Mouse (Mus musculus) cerebellum, postnatal 14 days (tissue): Measurements from ENCODE around the gene Sorbs2.
A peak's percentile ranks its signal among the peaks of the same experiment; 100 is the strongest.

Experiments
- DNase-seq, 2 experiments: peaks; one replicate each; pipeline ENCODE4 v3.0.0; 2021; ENCODE audit warnings: mixed read lengths in 2 of 2

Sorbs2 gene

GRCm38 (mm10) chr8:45507634-45508321 is at the start of gene Sorbs2:
Gene Sorbs2, plus strand, starts transcription at chr8:45507788.
- peak; percentile 29 to 53 for DNase-seq

GRCm38 (mm10) chr8:45457874-45458273 is 49.7 kb upstream of the Sorbs2 start:
- no peak for DNase-seq

DNA sequence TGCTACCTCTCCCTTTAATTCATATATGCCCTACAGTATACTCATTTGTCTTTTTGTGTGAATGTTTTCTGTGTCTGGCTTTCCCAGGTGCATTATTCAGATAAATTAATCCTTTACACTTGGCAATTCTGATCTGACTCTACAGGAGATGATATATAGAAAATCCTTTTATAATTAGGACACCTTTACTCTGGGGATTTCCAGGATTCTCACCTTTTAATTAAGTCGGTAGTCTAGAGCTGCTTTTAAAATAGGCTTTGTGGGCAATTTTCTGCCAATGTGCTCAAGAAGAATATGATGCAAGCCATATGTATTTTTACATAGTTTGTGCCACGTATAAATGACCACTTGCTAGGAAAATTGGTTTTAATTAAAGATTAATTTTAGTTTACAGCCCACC is 38.6 kb upstream of the Sorbs2 start:
- DNase-seq: no peak

DNA sequence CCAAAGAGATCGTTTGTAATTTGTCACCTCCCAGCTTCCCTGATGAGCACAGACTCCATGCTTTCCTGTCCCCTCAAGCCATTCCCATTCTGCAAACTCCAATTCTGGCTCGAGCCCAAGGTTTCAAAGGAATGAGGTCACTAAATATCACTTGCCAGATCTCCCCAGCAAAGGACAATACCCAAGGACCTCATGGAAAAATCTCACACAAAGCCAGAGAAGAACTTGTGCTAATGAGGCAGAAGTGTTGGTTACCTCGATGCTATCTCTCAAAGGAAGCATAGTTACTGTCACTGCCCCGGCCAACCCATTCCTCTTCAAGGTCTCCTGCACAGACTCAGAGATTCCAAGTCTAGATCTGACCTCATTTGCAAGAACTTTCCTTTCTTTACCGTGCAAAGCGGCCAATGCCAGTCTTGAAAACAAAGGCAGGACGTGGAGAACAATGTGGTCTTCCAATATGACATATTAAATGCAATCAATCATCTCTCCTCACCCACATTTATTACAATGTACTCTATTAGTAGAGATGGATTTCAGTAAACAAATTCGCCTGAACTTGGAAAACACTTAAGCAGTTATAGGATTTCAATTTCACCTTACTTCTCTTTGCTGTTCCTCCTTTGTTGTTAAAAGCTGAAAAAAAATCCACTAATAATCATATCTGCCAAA is 37.9 kb upstream of the Sorbs2 start:
- peak; percentile 10 to 35 for DNase-seq

GRCm38 (mm10) chr8:45480886-45481285 is 26.7 kb upstream of the Sorbs2 start:
- no peak for DNase-seq

DNA sequence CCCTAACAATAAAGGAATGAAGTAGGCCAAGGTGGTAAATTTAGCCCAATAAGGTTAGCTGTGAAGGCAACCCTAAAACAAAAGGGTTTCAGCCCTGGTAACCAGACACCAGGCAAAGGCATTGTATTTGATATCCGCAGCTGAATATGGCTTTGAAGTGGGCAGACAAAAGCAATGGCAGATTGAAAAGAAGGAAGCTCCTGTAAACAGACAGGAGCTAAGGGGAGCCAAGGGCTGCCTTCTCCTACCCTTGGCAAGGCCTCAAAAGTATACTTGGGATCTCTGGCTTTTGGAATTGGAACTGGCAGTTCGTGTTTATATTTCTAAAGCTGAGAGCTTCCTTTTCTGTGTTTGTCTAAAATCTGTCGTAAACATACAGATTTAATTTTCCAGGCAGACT is 21.3 kb upstream of the Sorbs2 start:
- no peak for DNase-seq

- no peak for DNase-seq
These were observed 3.6 kb upstream of the Sorbs2 start for GRCm38 (mm10) chr8:45503971-45504370.

GRCm38 (mm10) chr8:45506376-45506775 is 1.2 kb upstream of the Sorbs2 start:
- no peak for DNase-seq

DNA sequence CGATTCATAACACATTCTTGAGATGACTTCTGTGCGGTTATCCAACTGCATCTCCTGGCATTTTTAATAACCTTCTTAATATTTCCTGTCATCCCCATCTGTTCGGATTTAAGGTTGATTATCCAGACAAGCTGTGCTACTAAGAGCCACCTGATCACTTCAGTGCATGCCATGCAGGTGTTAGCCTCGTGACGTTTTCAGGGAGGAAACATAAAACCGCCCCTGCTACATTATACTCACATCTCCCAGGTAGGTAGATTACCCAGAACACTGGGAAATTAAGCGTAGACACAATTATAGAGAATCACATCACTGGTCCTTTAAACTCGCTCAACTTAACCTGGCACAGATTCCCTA is 333 bp upstream of the Sorbs2 start:
- DNase-seq: no peak

- peak in 1 of 2 experiments; percentile 18 for DNase-seq
These were observed 1.0 kb downstream of the Sorbs2 start for GRCm38 (mm10) chr8:45508521-45509104.

DNA sequence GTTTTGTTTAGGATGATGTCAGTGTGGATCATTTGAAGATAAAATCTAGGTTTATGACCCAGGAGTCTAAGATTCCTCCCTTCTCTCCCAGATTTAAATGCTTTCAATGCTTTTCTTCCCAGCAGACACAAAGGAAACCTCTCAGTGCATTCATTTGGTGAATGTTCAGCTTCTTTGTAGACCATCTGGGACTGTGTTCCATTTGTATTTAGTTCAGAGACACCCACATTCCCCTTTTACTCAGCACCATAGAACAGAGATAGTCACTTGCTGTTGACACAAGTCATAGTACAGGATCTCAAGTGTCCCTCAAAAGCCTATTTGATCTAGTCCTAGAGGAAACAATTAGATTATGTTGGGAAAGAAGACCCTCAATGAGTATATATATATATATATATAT is 4.8 kb downstream of the Sorbs2 start:
- no peak for DNase-seq

- DNase-seq: no peak
These were observed 14.0 kb downstream of the Sorbs2 start for GRCm38 (mm10) chr8:45521595-45521994.

GRCm38 (mm10) chr8:45527708-45528107 is 20.1 kb downstream of the Sorbs2 start:
- DNase-seq: no peak

GRCm38 (mm10) chr8:45528890-45529289 is 21.3 kb downstream of the Sorbs2 start:
- DNase-seq: no peak

DNA sequence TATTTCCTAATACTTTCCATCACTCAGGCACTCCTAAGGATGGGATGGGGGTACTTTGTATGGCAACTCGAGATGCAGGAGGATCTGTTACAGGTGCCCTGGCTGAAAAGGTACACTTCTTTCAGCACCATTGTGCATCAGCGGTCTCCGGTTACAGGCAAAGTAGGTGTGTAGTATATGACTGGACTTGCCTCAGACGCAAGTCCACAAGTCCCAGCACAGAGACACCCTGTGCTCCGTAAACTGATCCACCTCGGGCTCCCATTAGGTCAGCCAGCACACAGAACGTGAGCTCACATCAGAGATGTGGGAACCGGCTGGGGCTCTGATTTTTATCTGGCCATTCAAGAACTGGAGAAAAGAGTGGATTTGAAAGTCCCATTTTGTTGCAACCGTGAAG is 29.0 kb downstream of the Sorbs2 start:
- DNase-seq: no peak

DNA sequence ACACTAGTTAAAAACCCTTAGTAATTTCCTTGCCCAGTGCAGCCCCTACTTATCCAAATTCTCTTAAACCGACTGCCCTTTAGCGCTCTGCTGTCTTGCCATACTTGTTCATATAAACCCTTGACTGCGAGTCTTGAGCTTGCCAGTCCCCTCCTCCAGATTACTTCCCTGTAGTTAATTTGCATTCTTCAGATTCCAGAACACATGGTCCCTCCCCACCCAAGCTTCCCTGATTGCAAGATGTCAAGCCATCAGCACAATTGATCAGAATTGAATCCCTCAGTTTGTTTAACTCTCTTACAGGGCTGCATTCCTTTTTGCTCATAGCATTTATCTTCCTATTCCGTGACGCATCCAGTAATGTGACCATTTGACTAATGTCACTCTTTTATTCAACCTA is 32.9 kb downstream of the Sorbs2 start:
- DNase-seq: no peak

DNA sequence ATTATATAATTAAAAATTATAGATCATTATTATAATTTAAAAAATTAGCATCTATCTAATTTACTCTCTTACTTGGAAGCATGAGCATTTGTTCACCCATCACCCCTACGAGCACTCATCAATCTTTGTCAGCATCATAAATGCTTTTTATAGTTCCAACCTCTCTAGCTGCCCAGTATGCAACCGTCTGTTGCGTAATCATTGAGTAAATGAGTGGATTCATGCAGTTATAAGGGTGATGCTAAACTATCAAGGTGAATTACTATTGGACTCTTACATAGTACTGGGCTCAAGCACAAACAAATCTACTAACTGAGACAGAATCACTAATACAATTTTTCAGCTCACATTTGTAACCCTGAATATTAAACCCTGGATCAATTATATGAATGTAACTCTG is 44.6 kb downstream of the Sorbs2 start:
- no peak for DNase-seq

GRCm38 (mm10) chr8:45554627-45555026 is 47.0 kb downstream of the Sorbs2 start:
- DNase-seq: no peak

DNA sequence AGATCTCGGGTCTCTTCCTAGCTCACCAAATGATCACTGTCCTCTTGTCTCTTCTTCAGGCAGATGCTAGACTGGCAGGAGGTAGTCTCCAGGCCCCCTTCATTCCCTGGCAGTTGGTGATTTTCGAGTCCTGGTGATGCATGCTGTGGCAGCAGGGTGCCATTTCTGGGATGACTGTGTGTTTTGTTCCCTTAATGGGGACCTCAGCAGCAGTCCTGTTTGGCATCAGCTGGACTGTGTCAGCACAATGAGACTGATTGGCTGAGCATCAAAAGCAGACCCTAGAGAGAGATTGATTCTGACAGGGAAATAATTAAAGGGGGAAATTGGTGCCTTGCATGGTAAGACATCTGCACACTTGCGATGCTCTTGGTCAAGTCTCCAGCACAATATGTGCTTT is 50.3 kb downstream of the Sorbs2 start:
- DNase-seq: peak; percentile 48 to 59

GRCm38 (mm10) chr8:45558426-45558825 is 50.8 kb downstream of the Sorbs2 start:
- DNase-seq: peak in 1 of 2 experiments; percentile 20

DNA sequence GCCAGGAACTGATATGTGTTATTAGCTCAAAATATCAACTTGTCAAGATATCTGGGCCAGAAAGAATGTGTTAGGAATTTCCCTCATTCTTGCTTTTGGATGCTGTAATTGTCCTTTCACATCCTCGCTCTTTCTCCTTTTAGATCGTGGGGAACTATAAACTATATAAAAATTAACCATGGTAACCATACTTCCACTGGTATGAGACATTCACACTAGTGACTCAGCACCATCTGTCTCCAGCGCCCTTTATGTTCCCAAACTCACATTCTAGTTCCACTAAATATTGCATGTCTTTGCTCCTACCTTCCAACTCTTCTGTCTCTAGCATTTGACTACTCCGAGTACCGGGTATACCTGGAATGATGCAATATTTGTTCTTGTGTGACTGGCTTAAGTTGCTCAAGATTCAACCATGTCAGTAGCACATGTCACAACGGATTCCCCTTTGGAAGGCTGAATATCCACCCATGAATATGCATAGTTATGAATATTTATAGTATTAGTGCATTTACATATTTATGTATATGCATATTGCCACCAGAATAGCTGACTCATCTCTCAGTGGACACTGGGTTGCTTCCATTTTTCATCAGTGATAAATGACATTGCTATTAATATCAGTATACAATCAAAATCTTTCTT is 51.7 kb downstream of the Sorbs2 start:
- DNase-seq: peak in 1 of 2 experiments; percentile 6

- no peak for DNase-seq
These were observed 57.6 kb downstream of the Sorbs2 start for GRCm38 (mm10) chr8:45565189-45565588.

- no peak for DNase-seq
These were observed 62.5 kb downstream of the Sorbs2 start for GRCm38 (mm10) chr8:45570117-45570516.
